Mouse (Mus musculus) CH12.LX (cell line): ENCODE data around the gene Lgi2. TPM values are rescaled to one million over a fixed set of nuclear protein-coding genes. Genes with fewer than 3 reads are reported as not detected.

Experiments used
- DNase-seq: peaks from one replicate; pipeline ENCODE4 v3.0.0-alpha.2; 2013; ENCODE audit errors: extremely low read depth
- H3K27ac ChIP-seq: 2 replicates; pipeline ENCODE4 v1.5.1; 2012; ENCODE audit warnings: low read depth, mild to moderate bottlenecking, control low read depth, moderate library complexity; ENCODE audit not compliant: insufficient read depth
- H3K27me3 ChIP-seq: replicated peaks from 2 replicates; pipeline ENCODE3; 2012; ENCODE audit warnings: inconsistent platforms
- H3K36me3 ChIP-seq, 2 experiments: replicated peaks in 1 of 2; 2 replicates each; pipeline versions ENCODE3 to v1.6.1; 2012; ENCODE audit warnings: inconsistent platforms in 1 of 2, low read length in 1 of 2, mild to moderate bottlenecking in 1 of 2, mixed read lengths in 1 of 2, moderate library complexity in 1 of 2; ENCODE audit not compliant: control insufficient read depth in 1 of 2, insufficient read depth in 1 of 2
- H3K4me1 ChIP-seq, 2 experiments: 2 replicates each; pipeline ENCODE4 v1.6.1; 2012; ENCODE audit warnings: inconsistent platforms in 1 of 2, moderate library complexity in 1 of 2; ENCODE audit not compliant: insufficient read depth in 2 of 2, control insufficient read depth in 1 of 2
- H3K4me2 ChIP-seq: 2 replicates; pipeline ENCODE4 v1.6.1; 2012; ENCODE audit warnings: low read depth, mild to moderate bottlenecking, control low read depth; ENCODE audit not compliant: poor library complexity, insufficient read depth, severe bottlenecking
- H3K4me3 ChIP-seq, 3 experiments: fragments of 150-350 bp in 1 of 3; sonication (generic) in 1 of 3; replicated peaks in 1 of 3; 2 replicates each; pipeline versions ENCODE3 to v1.5.1; 2011 to 2012; ENCODE audit warnings: low read depth in 2 of 3, low read length in 2 of 3, mild to moderate bottlenecking in 2 of 3, moderate library complexity in 2 of 3, control low read depth in 1 of 3, improper control_type of control experiment in 1 of 3, inconsistent platforms in 1 of 3, mixed read lengths in 1 of 3; ENCODE audit not compliant: poor library complexity in 1 of 3
- H3K79me2 ChIP-seq: replicated peaks from 2 replicates; pipeline ENCODE4 v1.6.1; 2012; ENCODE audit warnings: mild to moderate bottlenecking, moderate library complexity; ENCODE audit not compliant: control insufficient read depth, poor library complexity, insufficient read depth, severe bottlenecking; ENCODE audit errors: extremely low read depth
- H3K9ac ChIP-seq: 2 replicates; pipeline ENCODE4 v1.6.1; 2012; ENCODE audit warnings: low read depth, mild to moderate bottlenecking, control low read depth, moderate library complexity; ENCODE audit not compliant: insufficient read depth
- H3K9me3 ChIP-seq: replicated peaks from 2 replicates; pipeline ENCODE3; 2012; ENCODE audit warnings: low read length, inconsistent platforms, mixed read lengths
- CHD1 ChIP-seq: IDR thresholded peaks from 2 replicates; pipeline ENCODE4 v1.6.1; 2012; ENCODE audit warnings: low read depth, low read length, improper control_type of control experiment, inconsistent platforms
- ELF1 ChIP-seq: IDR thresholded peaks from 2 replicates; pipeline ENCODE4 v1.6.1; 2014; ENCODE audit warnings: low read depth, mild to moderate bottlenecking, inconsistent platforms, low read length, improper control_type of control experiment
- EP300 ChIP-seq: IDR thresholded peaks from 2 replicates; pipeline ENCODE4 v1.6.1; 2011; ENCODE audit warnings: low read length, improper control_type of control experiment
- ETS1 ChIP-seq: conservative IDR thresholded peaks from 2 replicates; pipeline ENCODE4 v1.6.1; 2012; ENCODE audit warnings: low read depth, mild to moderate bottlenecking, inconsistent platforms, low read length, improper control_type of control experiment, moderate library complexity
- GABPA ChIP-seq: IDR thresholded peaks from 2 replicates; pipeline ENCODE4 v1.6.1; 2012; ENCODE audit warnings: low read depth, low read length, improper control_type of control experiment, inconsistent platforms; ENCODE audit not compliant: insufficient replicate concordance
- HCFC1 ChIP-seq: IDR thresholded peaks from 2 replicates; pipeline ENCODE4 v1.6.1; 2012; ENCODE audit warnings: low read depth, mild to moderate bottlenecking, inconsistent platforms, low read length, improper control_type of control experiment
- IRF4 ChIP-seq: IDR thresholded peaks from 2 replicates; pipeline ENCODE4 v1.6.1; 2014; ENCODE audit warnings: low read depth, mild to moderate bottlenecking, inconsistent platforms, low read length, improper control_type of control experiment
- JUND ChIP-seq: conservative IDR thresholded peaks from 2 replicates; pipeline ENCODE4 v1.6.1; 2011; ENCODE audit warnings: low read depth, low read length, improper control_type of control experiment
- MAFK ChIP-seq: IDR thresholded peaks from 2 replicates; pipeline ENCODE4 v1.6.1; 2011; ENCODE audit warnings: low read length, improper control_type of control experiment; ENCODE audit not compliant: insufficient replicate concordance
- MAX ChIP-seq: IDR thresholded peaks from 2 replicates; pipeline ENCODE4 v1.6.1; 2011; ENCODE audit warnings: low read length, improper control_type of control experiment
- MXI1 ChIP-seq: IDR thresholded peaks from 2 replicates; pipeline ENCODE4 v1.6.1; 2011; ENCODE audit warnings: mild to moderate bottlenecking, low read depth, low read length, improper control_type of control experiment
- MYC ChIP-seq: IDR thresholded peaks from 2 replicates; pipeline ENCODE4 v1.6.1; 2011; ENCODE audit warnings: low read depth, mild to moderate bottlenecking, improper control_type of control experiment, low read length
- NRF1 ChIP-seq: IDR thresholded peaks from 2 replicates; pipeline ENCODE4 v1.6.1; 2014; ENCODE audit warnings: low read depth, mild to moderate bottlenecking, inconsistent platforms, low read length, improper control_type of control experiment, moderate library complexity
- POLR2AphosphoS2 ChIP-seq: IDR thresholded peaks from 2 replicates; pipeline ENCODE4 v1.6.1; 2011; ENCODE audit warnings: low read depth, low read length, improper control_type of control experiment
- RAD21 ChIP-seq: IDR thresholded peaks from 2 replicates; pipeline ENCODE4 v1.6.1; 2011; ENCODE audit warnings: low read depth, mild to moderate bottlenecking, low read length, improper control_type of control experiment, moderate library complexity
- TBP ChIP-seq: conservative IDR thresholded peaks from 2 replicates; pipeline ENCODE4 v1.6.1; 2011; ENCODE audit warnings: low read depth, low read length, improper control_type of control experiment
- TCF12 ChIP-seq: IDR thresholded peaks from 2 replicates; pipeline ENCODE4 v1.6.1; 2014; ENCODE audit warnings: low read depth, mild to moderate bottlenecking, inconsistent platforms, low read length, improper control_type of control experiment
- UBTF ChIP-seq: IDR thresholded peaks from 2 replicates; pipeline ENCODE4 v1.6.1; 2012; ENCODE audit warnings: low read depth, mild to moderate bottlenecking, inconsistent platforms, low read length, improper control_type of control experiment, moderate library complexity
- USF1 ChIP-seq: IDR thresholded peaks from 2 replicates; pipeline ENCODE4 v1.6.1; 2014; ENCODE audit warnings: low read depth, mild to moderate bottlenecking, inconsistent platforms, low read length, improper control_type of control experiment
- USF2 ChIP-seq: conservative IDR thresholded peaks from 2 replicates; pipeline ENCODE4 v1.6.1; 2011; ENCODE audit warnings: low read depth, low read length, improper control_type of control experiment
- ZC3H11A ChIP-seq: IDR thresholded peaks from 2 replicates; pipeline ENCODE4 v1.6.1; 2012; ENCODE audit warnings: low read depth, mild to moderate bottlenecking, inconsistent platforms, low read length, improper control_type of control experiment
- ZNF384 ChIP-seq: IDR thresholded peaks from 2 replicates; pipeline ENCODE4 v1.6.1; 2012; ENCODE audit warnings: low read depth, low read length, improper control_type of control experiment, inconsistent platforms
- dilution Hi-C: fragments of 300-500 bp; cut with MboI; formaldehyde crosslinking; loops from 2 replicates; pipeline ENCODE4 v1.14.3; 2020; ENCODE audit warnings: low sequenced_read_pairs; ENCODE audit not compliant: extremely low pct_unique_long_range_greater_than_20kb, extremely low pct_ligation_motif_present
- in situ Hi-C: fragments of 300-500 bp; cut with MboI; formaldehyde crosslinking; loops from 3 replicates; pipeline ENCODE4 v1.14.3; 2019; ENCODE audit warnings: low sequenced_read_pairs, low pct_ligation_motif_present, low pct_unique_long_range_greater_than_20kb, mixed read lengths
- polyA plus RNA-seq: library from polyadenylated mRNA; unstranded; fragments of >175 nt; gene quantifications from 2 replicates; pipeline ENCODE4 v1.2.1, GENCODE M21; 2012; ENCODE audit warnings: low read depth; ENCODE audit not compliant: insufficient read length
- total RNA-seq, 2 experiments: library from RNA; depleted of rRNA; stranded (reverse); fragments of 300-350 nt in 1 of 2; fragments of >200 nt in 1 of 2; gene quantifications; 2 replicates each; pipeline ENCODE4 v1.2.3; 2012 to 2014

Lgi2 gene
- total and polyA plus RNA-seq, 3 experiments, result not detected

DNA sequence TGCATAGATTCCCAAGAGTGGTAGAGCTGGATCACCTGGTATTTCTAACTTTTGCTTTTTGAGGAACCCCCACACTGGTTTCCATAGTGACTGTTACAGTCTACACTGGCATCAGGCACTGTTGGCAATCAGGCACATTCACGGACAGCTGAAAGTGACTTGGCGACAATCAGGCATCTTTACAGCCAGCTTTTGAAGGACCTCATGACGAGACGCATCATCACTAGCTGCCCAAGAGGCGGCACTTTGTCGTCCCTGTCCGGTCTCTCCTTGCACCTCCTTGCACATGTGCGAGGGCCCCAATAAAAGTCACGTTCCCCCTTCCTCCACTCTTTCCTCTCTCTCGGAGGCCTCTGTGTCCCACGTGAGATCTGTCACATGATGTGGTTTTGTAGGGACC lies 62.1 kb downstream of the Lgi2 start:
- in situ Hi-C loops, result loop anchor here (25.0 kb wide), 1 partner anchor 308 kb away; no protein-coding TSS in a partner anchor
- Histone ChIP-seq H3K79me2 (no peaks in the 10 kb centered on the region), H3K27me3 (no peaks in the 10 kb centered on the region), H3K27ac (no peak overlapping the region), H3K4me3 (no peak overlapping the region), H3K9ac (no peak overlapping the region), H3K4me2 (no peak overlapping the region), H3K9me3 (no peaks in the 10 kb centered on the region), H3K4me1 (no peaks in the 10 kb centered on the region), H3K36me3 (no peaks in the 10 kb centered on the region)
- DNase-seq, result no peak
- TF ChIP-seq HCFC1, result no peak
- no peak for TF ChIP-seq EP300
- no peak for TF ChIP-seq RAD21
- no peak for TF ChIP-seq ETS1
- no peak for TF ChIP-seq ZNF384
- no peak for TF ChIP-seq CHD1
- TF ChIP-seq JUND, result no peak
- no peak for TF ChIP-seq MXI1
- no peak for TF ChIP-seq ELF1
- dilution Hi-C loops, result no loop called here

DNA sequence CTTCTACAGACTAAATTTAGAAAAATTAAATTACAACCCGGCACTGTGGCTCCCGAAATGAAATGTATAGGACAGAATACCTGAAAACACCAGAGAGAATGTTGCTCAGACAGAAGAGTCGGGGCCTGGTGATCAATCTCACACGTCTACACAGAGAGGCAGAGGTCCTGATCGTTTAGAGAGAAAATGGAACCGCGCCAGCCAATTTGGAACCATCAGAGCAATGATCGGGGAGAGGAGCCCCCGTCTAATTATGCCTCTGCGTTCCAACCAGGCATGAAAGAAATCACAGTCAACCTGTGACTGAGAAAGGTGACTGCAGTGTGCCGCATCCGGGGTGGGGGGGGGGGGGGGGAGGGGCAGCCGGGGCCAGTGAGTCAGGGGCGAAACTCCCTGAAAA lies 70.6 kb downstream of the Lgi2 start:
- dilution Hi-C loops, result no loop called here
- Histone ChIP-seq H3K79me2 (no peaks in the 10 kb centered on the region), H3K36me3 (no peaks in the 10 kb centered on the region), H3K9me3 (no peaks in the 10 kb centered on the region), H3K4me2 (no peak overlapping the region), H3K27ac (no peak overlapping the region), H3K4me1 (no peaks in the 10 kb centered on the region), H3K4me3 (no peak overlapping the region), H3K27me3 (no peaks in the 10 kb centered on the region), H3K9ac (no peak overlapping the region)
- in situ Hi-C loops, result no loop called here
- no peak for DNase-seq
- TF ChIP-seq MAX (no peak), ETS1 (no peak), UBTF (no peak), CHD1 (no peak), USF2 (no peak), ZC3H11A (no peak), MYC (no peak)

DNA sequence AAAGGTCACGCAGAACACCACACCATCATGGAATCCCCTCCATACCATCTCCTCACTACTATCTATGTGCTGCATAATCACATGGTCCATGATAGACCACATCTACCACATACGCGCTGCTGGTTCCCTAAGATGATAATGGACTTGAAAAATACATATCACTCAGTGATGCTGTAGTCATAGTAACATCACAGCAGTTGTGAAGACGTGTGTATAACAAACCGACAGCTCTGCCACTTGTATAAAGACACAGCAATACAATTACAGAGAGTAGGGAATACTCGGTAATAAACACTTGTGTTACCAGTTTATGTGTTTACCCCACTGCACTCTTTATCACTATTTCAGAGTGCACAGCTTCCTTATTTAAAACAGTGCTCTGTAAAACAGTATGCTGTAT lies 74.8 kb downstream of the Lgi2 start:
- H3K27me3 ChIP-seq, result no peaks in the 10 kb centered on the region

More for the DNA sequence above, 74.8 kb downstream of the Lgi2 start:
- H3K27ac ChIP-seq, result no peak overlapping the region
- no peak overlapping the region for H3K4me3 ChIP-seq
- in situ Hi-C loops (no loop called here), dilution Hi-C loops (no loop called here)
- peaks cover 0 to 4% of the 10 kb centered on the region in 2 experiments; a peak in 2 of 4 replicates for H3K4me1 ChIP-seq
- no peaks in the 10 kb centered on the region for H3K9me3 ChIP-seq
- no peaks in the 10 kb centered on the region for H3K79me2 ChIP-seq
- no peak for DNase-seq
- TF ChIP-seq TBP (no peak), NRF1 (no peak), CHD1 (no peak), POLR2AphosphoS2 (no peak), GABPA (no peak), IRF4 (no peak), TCF12 (no peak), MXI1 (no peak), MAFK (no peak), MAX (no peak), USF1 (no peak)
- H3K4me2 ChIP-seq, result no peak overlapping the region
- H3K36me3 ChIP-seq, result no peaks in the 10 kb centered on the region
- no peak overlapping the region for H3K9ac ChIP-seq
